Mouse (Mus musculus) MEL (cell line): ENCODE results near the gene Lrfn3. TPM values are rescaled to one million over a fixed set of nuclear protein-coding genes. Genes with fewer than 3 reads are reported as not detected.

ENCODE experiments used
- DNase-seq: peaks from one replicate; pipeline ENCODE4 v3.0.0; 2011; ENCODE audit warnings: low read depth, low spot score
- H3K27ac ChIP-seq: 2 replicates; pipeline ENCODE4 v1.5.1; 2012; ENCODE audit warnings: low read depth, mild to moderate bottlenecking, control low read depth, low read length, moderate library complexity; ENCODE audit not compliant: control insufficient read depth
- H3K27me3 ChIP-seq, 2 experiments: fragments of 150-350 bp in 1 of 2; sonication (generic) in 1 of 2; 2 replicates each; pipeline ENCODE4 v1.6.1; 2012; ENCODE audit warnings: low read length in 2 of 2, mild to moderate bottlenecking in 2 of 2, improper control_type of control experiment in 1 of 2, moderate library complexity in 1 of 2; ENCODE audit not compliant: insufficient read depth in 2 of 2, control insufficient read depth in 1 of 2
- H3K36me3 ChIP-seq, 2 experiments: 2 replicates each; pipeline ENCODE4 v1.6.1; 2012 to 2014; ENCODE audit warnings: low read length in 2 of 2, improper control_type of control experiment in 1 of 2, inconsistent platforms in 1 of 2, mild to moderate bottlenecking in 1 of 2; ENCODE audit not compliant: insufficient read depth in 2 of 2, control insufficient read depth in 1 of 2
- H3K4me1 ChIP-seq, 2 experiments: fragments of 150-350 bp in 1 of 2; sonication (generic) in 1 of 2; 2 replicates each; pipeline ENCODE4 v1.6.1; 2012; ENCODE audit warnings: low read length in 2 of 2, improper control_type of control experiment in 1 of 2, mild to moderate bottlenecking in 1 of 2; ENCODE audit not compliant: insufficient read depth in 2 of 2, control insufficient read depth in 1 of 2
- H3K4me3 ChIP-seq, 2 experiments: fragments of 150-350 bp in 1 of 2; sonication (generic) in 1 of 2; 2 replicates each; pipeline ENCODE4 v1.5.1; 2012; ENCODE audit warnings: low read depth in 2 of 2, low read length in 2 of 2, mild to moderate bottlenecking in 2 of 2, moderate library complexity in 2 of 2, control low read depth in 1 of 2, improper control_type of control experiment in 1 of 2; ENCODE audit not compliant: control insufficient read depth in 1 of 2, insufficient read depth in 1 of 2
- H3K79me2 ChIP-seq: 2 replicates; pipeline ENCODE4 v1.6.1; 2012; ENCODE audit warnings: mild to moderate bottlenecking, low read length, moderate library complexity; ENCODE audit not compliant: control insufficient read depth, poor library complexity, insufficient read depth
- H3K9ac ChIP-seq: 2 replicates; pipeline ENCODE4 v1.6.1; 2012; ENCODE audit warnings: low read depth, mild to moderate bottlenecking, control low read depth, low read length, moderate library complexity; ENCODE audit not compliant: control insufficient read depth, poor library complexity, severe bottlenecking
- H3K9me3 ChIP-seq: fragments of 150-350 bp; sonication (generic); replicated peaks from 2 replicates; pipeline ENCODE4 v1.6.1; 2012; ENCODE audit warnings: mild to moderate bottlenecking, low read length, improper control_type of control experiment, moderate library complexity; ENCODE audit not compliant: insufficient read depth
- BHLHE40 ChIP-seq: IDR thresholded peaks from 2 replicates; pipeline ENCODE4 v1.6.1; 2012; ENCODE audit warnings: low read depth, mild to moderate bottlenecking, inconsistent platforms, low read length, improper control_type of control experiment, borderline replicate concordance
- CTCF ChIP-seq, 3 experiments: IDR thresholded peaks in 2 of 3; conservative IDR thresholded peaks in 1 of 3; 2 replicates each; pipeline ENCODE4 v1.5.1; 2011 to 2012; ENCODE audit warnings: low read length in 3 of 3, low read depth in 2 of 3, mild to moderate bottlenecking in 2 of 3, improper control_type of control experiment in 1 of 3, inconsistent platforms in 1 of 3, mixed read lengths in 1 of 3, moderate library complexity in 1 of 3; ENCODE audit not compliant: control insufficient read depth in 1 of 3, insufficient read depth in 1 of 3, poor library complexity in 1 of 3, severe bottlenecking in 1 of 3
- ELF1 ChIP-seq: IDR thresholded peaks from 2 replicates; pipeline ENCODE4 v1.6.1; 2014; ENCODE audit warnings: low read depth, mild to moderate bottlenecking, inconsistent platforms, low read length, improper control_type of control experiment, moderate library complexity
- GABPA ChIP-seq: IDR thresholded peaks from 2 replicates; pipeline ENCODE4 v1.6.1; 2012; ENCODE audit warnings: low read depth, mild to moderate bottlenecking, inconsistent platforms, low read length, improper control_type of control experiment, moderate library complexity
- GATA1 ChIP-seq: IDR thresholded peaks from 2 replicates; pipeline ENCODE4 v1.6.1; 2011; ENCODE audit warnings: low read depth, low read length, improper control_type of control experiment
- HCFC1 ChIP-seq: IDR thresholded peaks from 2 replicates; pipeline ENCODE4 v1.6.1; 2012; ENCODE audit warnings: low read depth, mild to moderate bottlenecking, inconsistent platforms, low read length, improper control_type of control experiment, moderate library complexity
- KAT2A ChIP-seq: conservative IDR thresholded peaks from 2 replicates; pipeline ENCODE4 v1.6.1; 2012; ENCODE audit warnings: low read depth, low read length, improper control_type of control experiment, inconsistent platforms
- MAX ChIP-seq: IDR thresholded peaks from 2 replicates; pipeline ENCODE4 v1.6.1; 2011; ENCODE audit warnings: low read length, improper control_type of control experiment
- MAZ ChIP-seq: IDR thresholded peaks from 2 replicates; pipeline ENCODE4 v1.6.1; 2012; ENCODE audit warnings: low read depth, mild to moderate bottlenecking, inconsistent platforms, low read length, improper control_type of control experiment
- NELFE ChIP-seq: IDR thresholded peaks from 2 replicates; pipeline ENCODE4 v1.6.1; 2011; ENCODE audit warnings: low read depth, low read length, improper control_type of control experiment
- NRF1 ChIP-seq: IDR thresholded peaks from 2 replicates; pipeline ENCODE4 v1.6.1; 2014; ENCODE audit warnings: low read depth, mild to moderate bottlenecking, inconsistent platforms, low read length, improper control_type of control experiment, moderate library complexity; ENCODE audit not compliant: poor library complexity, insufficient read depth, severe bottlenecking
- POLR2AphosphoS2 ChIP-seq: IDR thresholded peaks from 2 replicates; pipeline ENCODE4 v1.6.1; 2011; ENCODE audit warnings: low read length, improper control_type of control experiment
- POLR2AphosphoS5 ChIP-seq: IDR thresholded peaks from 2 replicates; pipeline ENCODE4 v1.6.1; 2012; ENCODE audit warnings: low read depth, borderline replicate concordance, mild to moderate bottlenecking, inconsistent platforms, low read length, moderate library complexity, mixed read lengths
- RAD21 ChIP-seq: IDR thresholded peaks from 2 replicates; pipeline ENCODE4 v1.6.1; 2011; ENCODE audit warnings: mild to moderate bottlenecking, low read depth, low read length, improper control_type of control experiment
- RCOR1 ChIP-seq: IDR thresholded peaks from 2 replicates; pipeline ENCODE4 v1.6.1; 2012; ENCODE audit warnings: low read depth, mild to moderate bottlenecking, inconsistent platforms, low read length, improper control_type of control experiment
- SIN3A ChIP-seq: IDR thresholded peaks from 2 replicates; pipeline ENCODE4 v1.6.1; 2012; ENCODE audit warnings: low read length, improper control_type of control experiment, inconsistent platforms
- SMC3 ChIP-seq: IDR thresholded peaks from 2 replicates; pipeline ENCODE4 v1.6.1; 2011; ENCODE audit warnings: low read depth, low read length, improper control_type of control experiment
- TAL1 ChIP-seq: IDR thresholded peaks from 2 replicates; pipeline ENCODE4 v1.6.1; 2012; ENCODE audit warnings: mild to moderate bottlenecking, inconsistent platforms, low read length, moderate library complexity, mixed read lengths
- TBP ChIP-seq: IDR thresholded peaks from 2 replicates; pipeline ENCODE4 v1.8.0; 2011; ENCODE audit warnings: low read depth, low read length, improper control_type of control experiment
- TCF12 ChIP-seq: IDR thresholded peaks from 2 replicates; pipeline ENCODE4 v1.6.1; 2014; ENCODE audit warnings: low read depth, mild to moderate bottlenecking, inconsistent platforms, low read length, improper control_type of control experiment, moderate library complexity
- USF2 ChIP-seq, 2 experiments: IDR thresholded peaks; 2 replicates each; pipeline ENCODE4 v1.6.1; 2011 to 2012; ENCODE audit warnings: improper control_type of control experiment in 2 of 2, low read length in 2 of 2, borderline replicate concordance in 1 of 2, inconsistent platforms in 1 of 2, low read depth in 1 of 2, mild to moderate bottlenecking in 1 of 2; ENCODE audit not compliant: insufficient read depth in 1 of 2
- ZC3H11A ChIP-seq: IDR thresholded peaks from 2 replicates; pipeline ENCODE4 v1.6.1; 2012; ENCODE audit warnings: low read depth, mild to moderate bottlenecking, inconsistent platforms, low read length, improper control_type of control experiment
- ZKSCAN1 ChIP-seq: IDR thresholded peaks from 2 replicates; pipeline ENCODE4 v1.6.1; 2012; ENCODE audit warnings: low read depth, mild to moderate bottlenecking, inconsistent platforms, low read length, improper control_type of control experiment, moderate library complexity
- ZNF384 ChIP-seq: IDR thresholded peaks from 2 replicates; pipeline ENCODE4 v1.6.1; 2012; ENCODE audit warnings: low read depth, mild to moderate bottlenecking, inconsistent platforms, low read length, improper control_type of control experiment
- polyA plus RNA-seq, 2 experiments: library from polyadenylated mRNA; stranded (reverse) in 1 of 2; unstranded in 1 of 2; fragments of >175 nt in 1 of 2; fragments of >200 nt in 1 of 2; gene quantifications; 2 replicates each; pipeline versions ENCODE4 v1.2.1 to v1.2.4; 2012; ENCODE audit warnings: low replicate concordance in 2 of 2, low read depth in 1 of 2; ENCODE audit not compliant: insufficient read length in 2 of 2, insufficient read depth in 1 of 2, missing spikeins in 1 of 2
- total RNA-seq: library from RNA; depleted of rRNA; stranded (reverse); fragments of 300-350 nt; gene quantifications from 2 replicates; pipeline ENCODE4 v1.2.3, GENCODE M21; 2012

Gene Lrfn3
- total and polyA plus RNA-seq, 3 experiments: not detected

DNA sequence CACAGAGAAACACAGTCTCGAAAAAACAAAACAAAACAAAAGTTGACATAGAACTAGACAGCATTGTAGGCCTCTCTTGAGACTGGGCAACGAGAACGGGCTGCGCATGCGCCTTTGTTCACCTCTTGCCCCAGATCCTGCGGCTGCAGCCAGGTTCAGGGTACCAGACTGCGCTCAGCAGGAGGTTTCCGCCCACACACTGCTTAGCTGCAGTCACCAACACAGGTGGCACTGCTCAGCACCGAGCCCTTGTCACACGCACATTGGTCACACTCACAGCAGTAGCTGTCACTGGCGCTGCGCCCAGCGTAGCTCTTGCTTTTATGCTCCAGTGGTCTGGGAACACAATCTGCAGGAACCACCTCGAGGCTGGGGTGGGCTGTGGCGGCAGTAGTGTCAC lies 35.4 kb downstream of the Lrfn3 start:
- H3K9me3 ChIP-seq: no peaks in the 10 kb centered on the region
- TF ChIP-seq BHLHE40 (no peak), GATA1 (no peak), RCOR1 (no peak), MAX (no peak), SIN3A (no peak), KAT2A (no peak), POLR2AphosphoS2 (no peak), MAZ (no peak), ZNF384 (no peak), NRF1 (no peak), GABPA (no peak), NELFE (no peak)
- H3K79me2 ChIP-seq: no peaks in the 10 kb centered on the region; the same call in 1 of the 2 replicates
- H3K4me1 ChIP-seq: peaks cover 0 to under 1% of the 10 kb centered on the region in 2 experiments; a peak in 1 of 4 replicates
- no peak overlapping the region for H3K4me3 ChIP-seq
- peaks cover 0 to 6% of the 10 kb centered on the region in 2 experiments; a peak in 1 of 4 replicates for H3K36me3 ChIP-seq
- H3K27me3 ChIP-seq: peaks cover 0 to 2% of the 10 kb centered on the region in 2 experiments; a peak in 3 of 4 replicates
- DNase-seq: no peak
- H3K27ac ChIP-seq: no peak overlapping the region
- no peak overlapping the region for H3K9ac ChIP-seq

DNA sequence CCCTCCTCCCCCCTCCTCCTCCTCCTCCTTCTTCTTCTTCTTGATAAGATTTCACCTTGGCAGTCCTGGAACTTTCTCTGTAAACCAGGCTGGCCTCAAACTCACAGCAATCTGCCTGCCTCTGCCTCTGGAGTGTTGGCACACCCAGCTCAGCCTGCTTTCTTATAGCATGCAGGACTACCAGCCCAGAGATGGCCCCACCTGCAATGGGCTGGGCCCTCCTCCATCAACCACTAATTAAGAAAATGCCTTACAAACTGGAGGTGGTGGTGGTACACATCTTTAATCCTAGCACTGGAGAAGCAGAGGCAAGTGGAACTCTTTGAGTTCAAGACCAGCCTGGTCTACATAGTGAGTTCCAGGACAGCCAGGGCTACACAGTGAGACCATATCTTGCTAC lies 36.1 kb downstream of the Lrfn3 start:
- H3K27me3 ChIP-seq: peaks cover 0 to 2% of the 10 kb centered on the region in 2 experiments; a peak in 3 of 4 replicates
- TF ChIP-seq TAL1 (no peak), MAZ (no peak)

DNA sequence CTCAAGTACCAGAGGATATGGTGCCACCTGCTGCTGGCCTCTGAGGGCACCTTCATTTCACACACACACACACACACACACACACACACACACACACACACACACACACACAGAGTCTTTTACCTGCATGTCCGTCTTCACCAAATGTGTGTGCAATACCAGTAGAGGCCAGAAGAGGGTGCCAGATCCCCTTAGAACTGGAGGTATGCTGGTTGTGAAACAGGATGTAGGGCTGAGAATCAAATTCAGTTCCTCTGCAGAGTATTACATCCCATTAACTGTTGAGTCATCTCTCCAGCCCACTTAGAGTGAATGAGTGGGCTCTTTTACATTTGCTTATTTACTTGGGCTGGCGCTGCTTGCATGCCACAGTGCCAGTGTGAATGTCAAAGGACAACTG lies 37.2 kb downstream of the Lrfn3 start:
- no peak overlapping the region for H3K4me3 ChIP-seq

More for the DNA sequence above, 36.1 kb downstream of the Lrfn3 start:
- Histone ChIP-seq H3K79me2 (peaks cover 5% of the 10 kb centered on the region; the same call in 1 of the 2 replicates), H3K9ac (no peak overlapping the region), H3K27ac (no peak overlapping the region), H3K4me1 (no peaks in the 10 kb centered on the region; a peak in 1 of 4 replicates), H3K9me3 (no peaks in the 10 kb centered on the region), H3K4me3 (no peak overlapping the region), H3K36me3 (peaks cover 0 to 6% of the 10 kb centered on the region in 2 experiments; a peak in 1 of 4 replicates)
- no peak for DNase-seq

More for the DNA sequence above, 37.2 kb downstream of the Lrfn3 start:
- peaks cover 7% of the 10 kb centered on the region; the same call in 1 of the 2 replicates for H3K79me2 ChIP-seq
- DNase-seq: peak; percentile 88
- H3K4me1 ChIP-seq: peaks cover 0 to 7% of the 10 kb centered on the region in 2 experiments; a peak in 1 of 4 replicates
- no peak overlapping the region for H3K27ac ChIP-seq
- H3K36me3 ChIP-seq: peaks cover 0 to 10% of the 10 kb centered on the region in 2 experiments; a peak in 2 of 4 replicates
- H3K27me3 ChIP-seq: peaks cover 0 to 2% of the 10 kb centered on the region in 2 experiments; a peak in 3 of 4 replicates
- TF ChIP-seq NRF1: no peak
- TF ChIP-seq POLR2AphosphoS5: no peak
- no peak for TF ChIP-seq ZKSCAN1
- TF ChIP-seq KAT2A: no peak
- TF ChIP-seq ZC3H11A: 0 out of 2 replicates have a peak, but pooled peaks have one; percentile 28
- TF ChIP-seq TCF12: no peak
- no peak for TF ChIP-seq BHLHE40
- TF ChIP-seq ELF1: no peak
- TF ChIP-seq SMC3: peak; percentile 61
- TF ChIP-seq CTCF (IDR thresholded peaks at IDR 0.05 in 2 of 3, conservative IDR thresholded peaks at IDR 0.05 in 1 of 3; ENCODE audit: control insufficient read depth in 1 of 3, insufficient read depth in 1 of 3, low read depth in 2 of 3, low read length in 3 of 3, poor library complexity in 1 of 3, severe bottlenecking in 1 of 3): peak; percentile 66 to 75 (median 67)
- TF ChIP-seq USF2 (IDR thresholded peaks at IDR 0.05; ENCODE audit: borderline replicate concordance in 1 of 2, insufficient read depth in 1 of 2, low read depth in 1 of 2, low read length in 2 of 2): no peak
- peak; percentile 55 for TF ChIP-seq RAD21
- 0 out of 2 replicates have a peak, but pooled peaks have one; percentile 30 for TF ChIP-seq SIN3A
- TF ChIP-seq TBP: no peak
- no peak for TF ChIP-seq HCFC1
- no peak overlapping the region for H3K9ac ChIP-seq
- H3K9me3 ChIP-seq: no peaks in the 10 kb centered on the region
